Mouse (Mus musculus) embryonic facial prominence, embryonic 15.5 days (tissue): Measurements from ENCODE around the gene Wdr78. TPM values are rescaled to one million over a fixed set of nuclear protein-coding genes. Genes with fewer than 3 reads are reported as not detected.
A peak's percentile ranks its signal among the peaks of the same experiment; 100 is the strongest.

Experiments used
- ATAC-seq: fragments of 200-750 bp; cut with Nextera tagmentation; 2 replicates; pipeline ENCODE4 v1.8.0; 2017; ENCODE audit warnings: low read depth, moderate TSS enrichment; ENCODE audit not compliant: insufficient number of reproducible peaks, low FRiP score, low TSS enrichment
- H3K27ac ChIP-seq: fragments of 300-500 bp; sonication (generic); replicated peaks from 2 replicates; pipeline ENCODE4 v1.5.1; 2015; ENCODE audit warnings: mild to moderate bottlenecking, inconsistent platforms
- H3K27me3 ChIP-seq: fragments of 300-500 bp; sonication (generic); 2 replicates; pipeline ENCODE4 v1.6.1; 2015; ENCODE audit warnings: inconsistent platforms
- H3K36me3 ChIP-seq: fragments of 300-500 bp; sonication (generic); 2 replicates; pipeline ENCODE4 v1.6.1; 2015; ENCODE audit warnings: mild to moderate bottlenecking, inconsistent platforms
- H3K4me1 ChIP-seq: fragments of 300-500 bp; sonication (generic); 2 replicates; pipeline ENCODE4 v1.6.1; 2015; ENCODE audit warnings: inconsistent platforms
- H3K4me2 ChIP-seq: fragments of 300-500 bp; sonication (generic); replicated peaks from 2 replicates; pipeline ENCODE4 v1.6.1; 2015; ENCODE audit warnings: mild to moderate bottlenecking, inconsistent platforms
- H3K4me3 ChIP-seq: fragments of 300-500 bp; sonication (generic); replicated peaks from 2 replicates; pipeline ENCODE4 v1.5.1; 2015; ENCODE audit warnings: mild to moderate bottlenecking, inconsistent platforms
- H3K9ac ChIP-seq: fragments of 300-500 bp; sonication (generic); 2 replicates; pipeline ENCODE4 v1.6.1; 2015; ENCODE audit warnings: inconsistent platforms
- H3K9me3 ChIP-seq: fragments of 300-500 bp; sonication (generic); replicated peaks from 2 replicates; pipeline ENCODE4 v1.6.1; 2016; ENCODE audit warnings: inconsistent platforms
- WGBS: fragments of 180-500 bp; shearing (Covaris S2); methylation state at CpG from one replicate; pipeline ENCODE4 v1.1.7; 2015; 5-methylcytosine and 5-hydroxymethylcytosine counted together
- polyA plus RNA-seq: library from polyadenylated mRNA; unstranded; fragments of >200 nt; fragmentation: Nextera tagmentation; extraction: Ambion mirVana; gene quantifications from 2 replicates; pipeline ENCODE4 v1.2.1, GENCODE M21; 2015

Gene Wdr78
- polyA plus RNA-seq, 1 experiment from 2014 or later: 8.6 TPM

DNA sequence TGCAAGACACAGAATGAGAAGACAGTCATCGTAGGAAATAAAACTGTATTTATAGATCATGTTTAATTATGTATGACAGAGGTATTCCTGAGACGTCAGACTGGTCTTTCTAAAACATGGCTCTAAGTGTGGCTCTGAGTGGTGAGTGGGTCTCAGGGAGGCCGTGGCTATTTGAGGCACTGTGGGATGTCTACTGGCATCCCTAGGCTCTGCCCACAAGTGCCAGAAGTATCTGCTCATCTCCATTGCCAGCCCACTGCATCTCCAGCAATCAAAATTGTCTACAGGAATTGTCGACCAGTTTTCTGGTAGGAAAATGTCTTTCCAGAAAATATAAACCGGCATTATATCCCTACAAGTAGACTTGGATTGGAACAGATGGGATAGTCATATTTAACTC, 57.4 kb downstream of the Wdr78 start:
- Histone ChIP-seq H3K27ac (no peak overlapping the region), H3K9me3 (no peaks in the 10 kb centered on the region), H3K36me3 (no peaks in the 10 kb centered on the region), H3K4me3 (no peak overlapping the region), H3K4me1 (no peaks in the 10 kb centered on the region), H3K4me2 (no peak overlapping the region), H3K9ac (no peak overlapping the region), H3K27me3 (no peaks in the 10 kb centered on the region)
- no peak for ATAC-seq
- 81% methylated on average over 5 of the region's 5 CpGs for WGBS

DNA sequence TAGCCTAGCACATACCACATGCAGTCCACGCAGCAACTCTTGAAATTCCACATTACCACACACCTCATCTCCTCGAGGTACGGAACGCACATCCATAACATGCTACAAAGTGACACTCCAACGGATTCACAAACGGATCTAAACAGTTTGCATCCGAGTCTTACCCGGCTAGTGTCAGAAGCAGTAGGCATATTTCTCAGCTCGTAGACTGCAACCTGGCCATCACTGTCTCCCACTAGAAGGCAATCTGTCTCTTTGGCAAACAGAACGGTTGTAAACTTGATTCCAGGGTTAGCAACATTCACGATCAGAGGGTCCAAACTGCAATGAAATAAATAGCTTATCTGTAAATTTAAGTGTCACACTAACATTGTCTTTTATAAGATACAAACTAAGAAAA, 66.3 kb downstream of the Wdr78 start:
- H3K4me1 ChIP-seq: no peaks in the 10 kb centered on the region
- no peaks in the 10 kb centered on the region for H3K27me3 ChIP-seq
- 90% methylated on average over 11 of the region's 11 CpGs for WGBS
- H3K4me3 ChIP-seq: no peak overlapping the region
- no peaks in the 10 kb centered on the region for H3K9me3 ChIP-seq
- no peak for ATAC-seq
- no peak overlapping the region for H3K4me2 ChIP-seq
- no peak overlapping the region for H3K9ac ChIP-seq
- H3K36me3 ChIP-seq: no peaks in the 10 kb centered on the region
- H3K27ac ChIP-seq: no peak overlapping the region

DNA sequence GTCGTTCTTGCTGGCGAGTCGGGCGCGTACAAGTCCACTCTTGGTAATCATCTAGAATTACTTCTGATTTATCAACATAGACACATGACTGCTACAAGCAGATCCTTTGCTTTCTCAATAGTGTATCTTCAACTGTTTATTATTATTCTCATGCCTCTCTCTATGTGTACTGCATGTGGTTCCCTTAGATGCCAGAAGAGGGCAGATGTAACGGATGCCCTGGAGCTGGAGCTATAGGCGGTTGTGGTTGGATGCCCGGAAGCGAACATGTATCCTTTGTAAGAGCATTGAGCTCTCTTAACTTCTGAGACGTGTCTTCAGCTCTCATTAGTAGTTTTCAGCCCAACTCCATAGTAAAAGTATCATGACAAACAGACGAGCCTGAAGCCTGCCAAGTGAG, 71.4 kb downstream of the Wdr78 start:
- Histone ChIP-seq H3K9me3 (no peaks in the 10 kb centered on the region), H3K36me3 (no peaks in the 10 kb centered on the region), H3K9ac (no peak overlapping the region), H3K27me3 (no peaks in the 10 kb centered on the region), H3K4me1 (no peaks in the 10 kb centered on the region), H3K27ac (no peak overlapping the region), H3K4me2 (no peak overlapping the region), H3K4me3 (no peak overlapping the region)
- WGBS: 92% methylated on average over 11 of the region's 11 CpGs
- ATAC-seq: no peak

DNA sequence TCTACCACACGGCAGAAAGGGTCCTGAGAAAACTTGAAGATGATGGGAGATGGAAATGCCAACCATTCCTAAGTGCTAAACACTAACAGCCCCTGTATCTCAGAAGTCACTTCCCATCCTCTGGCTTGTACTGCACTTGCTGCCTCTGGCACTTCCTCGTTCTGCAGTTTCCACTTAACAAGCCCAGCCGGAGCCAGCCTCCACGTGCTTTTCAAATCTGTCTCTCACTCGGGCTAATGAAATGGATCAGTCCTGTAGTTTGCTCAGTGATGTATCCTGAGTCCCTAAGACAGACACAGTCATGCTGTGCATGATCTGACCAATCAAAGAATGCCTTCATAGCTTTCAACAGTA, 74.5 kb downstream of the Wdr78 start:
- no peak overlapping the region for H3K9ac ChIP-seq
- no peaks in the 10 kb centered on the region for H3K27me3 ChIP-seq
- WGBS: 26% methylated on average over 5 of the region's 5 CpGs
- ATAC-seq: no peak
- H3K4me3 ChIP-seq: no peak overlapping the region
- H3K4me2 ChIP-seq: no peak overlapping the region
- H3K36me3 ChIP-seq: no peaks in the 10 kb centered on the region
- H3K4me1 ChIP-seq: no peaks in the 10 kb centered on the region
- H3K27ac ChIP-seq: no peak overlapping the region
- H3K9me3 ChIP-seq: no peaks in the 10 kb centered on the region

DNA sequence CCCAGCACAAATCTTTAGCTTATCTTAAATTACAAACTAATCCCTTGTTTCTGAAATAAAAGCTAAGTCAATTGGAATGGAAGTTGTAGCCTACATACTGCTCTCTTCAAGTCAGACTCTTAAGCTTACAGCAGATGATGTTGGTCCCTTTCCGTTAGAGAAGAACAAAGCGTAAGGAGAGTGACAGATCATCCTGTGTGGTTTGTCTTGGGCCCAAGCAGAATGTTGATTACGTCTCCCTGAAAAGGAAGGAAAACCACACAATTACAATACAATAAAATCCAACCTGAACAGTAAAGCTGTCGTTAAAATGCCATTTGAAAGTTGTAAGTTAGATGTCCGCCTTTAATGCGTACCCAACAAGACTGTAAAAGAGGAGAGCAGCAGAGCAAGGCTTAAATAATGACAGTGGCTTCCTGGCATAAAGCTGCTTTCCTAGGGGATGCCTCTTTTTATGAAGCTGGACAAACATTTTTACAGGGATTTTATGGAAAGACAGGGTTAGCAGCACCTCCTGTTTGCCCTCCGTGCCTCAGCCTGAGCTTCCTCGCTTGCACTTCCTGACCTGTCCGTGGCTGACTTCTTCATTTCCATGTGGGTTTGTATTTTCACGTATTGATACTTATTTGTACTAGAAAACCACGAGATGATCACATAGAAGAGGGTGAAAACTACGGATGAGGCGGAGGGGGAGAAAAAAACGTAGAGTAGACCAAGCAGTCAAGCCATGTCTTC, 75.1 kb downstream of the Wdr78 start:
- no peaks in the 10 kb centered on the region for H3K36me3 ChIP-seq
- no peak overlapping the region for H3K9ac ChIP-seq
- H3K27me3 ChIP-seq: no peaks in the 10 kb centered on the region
- WGBS: 73% methylated on average over 14 of the region's 14 CpGs
- H3K4me3 ChIP-seq: no peak overlapping the region
- no peaks in the 10 kb centered on the region for H3K4me1 ChIP-seq
- no peak for ATAC-seq
- H3K4me2 ChIP-seq: no peak overlapping the region
- H3K27ac ChIP-seq: no peak overlapping the region
- no peaks in the 10 kb centered on the region for H3K9me3 ChIP-seq

DNA sequence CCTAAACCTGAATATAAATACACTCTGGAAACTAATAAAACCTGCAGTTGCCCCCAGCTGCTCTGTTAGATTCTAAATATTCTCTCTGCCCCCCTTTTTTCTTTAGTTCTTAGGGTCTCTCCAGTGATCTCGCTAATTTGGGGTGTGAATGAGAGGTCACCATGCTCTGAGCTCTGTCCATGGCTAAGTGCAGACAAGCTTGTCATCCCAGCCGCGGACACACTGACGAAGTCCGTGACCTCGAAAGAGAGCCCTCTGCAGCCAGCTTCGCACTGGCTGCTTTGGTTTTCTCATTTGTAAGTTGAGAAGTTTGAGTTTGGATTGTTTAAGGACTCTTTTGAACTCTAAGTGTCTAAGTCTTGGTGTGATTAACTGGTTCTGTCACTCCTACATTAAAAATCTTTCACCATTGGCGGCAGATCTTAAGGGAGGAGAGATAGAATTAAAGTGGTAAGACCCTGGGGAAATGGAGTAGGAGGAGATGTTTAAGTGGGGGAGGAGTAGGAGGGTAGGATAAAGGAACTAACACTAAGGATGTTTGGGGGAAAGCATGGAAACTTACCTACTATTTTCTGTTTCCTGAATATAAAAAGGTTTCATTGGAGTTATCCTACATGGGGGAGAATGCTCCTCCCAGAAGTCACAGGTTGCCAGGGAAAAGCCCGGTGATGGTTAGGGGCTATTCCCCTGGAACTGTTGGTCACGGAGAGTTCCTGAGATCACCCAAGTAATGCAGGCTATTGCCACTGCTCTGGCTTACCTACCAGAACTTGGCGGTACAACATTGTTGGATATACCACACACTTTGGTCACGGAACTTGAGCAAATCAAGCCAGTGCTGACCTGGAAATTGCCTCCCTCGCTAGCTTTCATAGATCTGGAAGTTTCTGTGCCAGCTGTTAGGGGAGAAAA, 85.9 kb downstream of the Wdr78 start:
- WGBS: 61% methylated on average over 13 of the region's 13 CpGs
- Histone ChIP-seq H3K27ac (no peak overlapping the region), H3K36me3 (no peaks in the 10 kb centered on the region), H3K4me3 (no peak overlapping the region), H3K4me1 (no peaks in the 10 kb centered on the region), H3K9ac (no peak overlapping the region), H3K27me3 (no peaks in the 10 kb centered on the region), H3K4me2 (no peak overlapping the region), H3K9me3 (no peaks in the 10 kb centered on the region)
- no peak for ATAC-seq

DNA sequence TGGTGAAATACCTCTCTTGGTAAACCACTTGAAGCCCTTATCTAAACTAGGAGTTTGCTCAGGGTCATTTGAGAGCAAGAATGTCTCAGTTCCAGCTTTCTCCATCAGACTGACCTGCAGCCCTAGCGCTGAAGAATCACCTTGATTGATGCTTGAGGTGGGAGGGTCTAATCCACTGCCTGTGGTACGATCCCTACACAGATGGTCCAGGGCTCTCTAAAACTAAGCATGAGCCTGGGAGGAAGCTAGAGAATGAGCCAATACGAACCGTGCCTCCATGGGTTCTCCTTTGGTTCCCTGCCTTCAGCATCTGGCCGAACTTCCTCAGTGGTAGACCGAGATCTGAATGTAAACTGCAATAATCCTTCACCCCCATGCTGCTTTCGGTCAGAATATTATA, 86.6 kb downstream of the Wdr78 start:
- Histone ChIP-seq H3K9me3 (no peaks in the 10 kb centered on the region), H3K4me3 (no peak overlapping the region), H3K27me3 (no peaks in the 10 kb centered on the region), H3K4me1 (no peaks in the 10 kb centered on the region), H3K9ac (no peak overlapping the region), H3K36me3 (no peaks in the 10 kb centered on the region), H3K4me2 (no peak overlapping the region), H3K27ac (no peak overlapping the region)
- WGBS: 80% methylated on average over 7 of the region's 7 CpGs
- ATAC-seq: no peak

DNA sequence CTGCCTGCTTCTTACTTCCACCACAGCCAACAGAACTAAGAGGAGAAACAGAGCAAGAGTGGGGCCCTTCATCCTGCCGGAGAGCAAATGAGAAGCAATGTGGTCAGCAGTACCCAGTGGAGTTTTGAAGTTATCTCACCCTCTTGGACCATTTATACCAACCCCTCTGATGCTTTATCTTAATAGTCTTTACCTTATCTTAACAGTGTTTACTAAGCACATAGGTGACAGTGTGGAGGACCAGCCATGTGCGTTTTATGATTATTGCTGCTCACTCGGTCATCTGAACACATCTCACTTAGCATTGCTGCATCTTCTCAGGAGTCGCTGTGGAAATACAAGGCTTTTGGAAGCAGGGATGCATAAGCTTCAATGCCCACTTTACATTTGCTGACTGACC, 87.7 kb downstream of the Wdr78 start, which contains the start of gene Insl5:
Insl5 (minus strand) TSS at position 222 of the 400 bp plus-strand sequence.
- Histone ChIP-seq H3K36me3 (no peaks in the 10 kb centered on the region), H3K4me2 (no peak within 1 kb of the TSS), H3K27me3 (no peaks in the 10 kb centered on the region), H3K9ac (no peak within 1 kb of the TSS), H3K27ac (no peak within 1 kb of the TSS), H3K4me1 (no peaks in the 10 kb centered on the region), H3K9me3 (no peaks in the 10 kb centered on the region), H3K4me3 (no peak within 1 kb of the TSS)
- WGBS: 88% methylated on average over 4 of the region's 4 CpGs
- ATAC-seq: no peak

DNA sequence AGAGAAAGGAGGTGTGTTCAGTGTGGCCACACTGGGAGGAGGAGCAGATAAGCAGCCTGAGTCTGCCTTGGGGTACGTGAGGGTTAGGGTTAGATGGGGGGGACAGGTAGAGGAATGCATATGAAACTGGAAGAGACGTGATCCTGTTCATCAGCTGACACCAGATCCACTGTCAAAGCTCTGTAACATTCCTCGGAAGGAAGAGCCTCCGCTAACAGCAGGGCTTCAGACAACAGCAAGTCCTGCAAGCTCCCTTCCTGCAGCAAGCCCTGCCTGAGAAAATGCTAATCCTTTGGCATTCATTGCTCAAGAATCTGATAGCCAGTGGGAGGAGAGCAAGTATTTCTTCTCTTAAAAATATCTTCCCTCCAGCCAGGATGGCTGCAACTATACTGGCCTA, 100.9 kb downstream of the Wdr78 start:
- ATAC-seq: peak; percentile 24; the same call in 1 of the 2 replicates
- Histone ChIP-seq H3K27me3 (no peaks in the 10 kb centered on the region), H3K9ac (no peak overlapping the region), H3K4me3 (no peak overlapping the region), H3K9me3 (no peaks in the 10 kb centered on the region), H3K27ac (no peak overlapping the region), H3K36me3 (no peaks in the 10 kb centered on the region), H3K4me1 (peaks cover 6% of the 10 kb centered on the region; the same call in 1 of the 2 replicates), H3K4me2 (0 out of 2 replicates have a peak overlapping the region, but pooled peaks have one; percentile 4)
- WGBS: 6% methylated on average over 4 of the region's 4 CpGs

DNA sequence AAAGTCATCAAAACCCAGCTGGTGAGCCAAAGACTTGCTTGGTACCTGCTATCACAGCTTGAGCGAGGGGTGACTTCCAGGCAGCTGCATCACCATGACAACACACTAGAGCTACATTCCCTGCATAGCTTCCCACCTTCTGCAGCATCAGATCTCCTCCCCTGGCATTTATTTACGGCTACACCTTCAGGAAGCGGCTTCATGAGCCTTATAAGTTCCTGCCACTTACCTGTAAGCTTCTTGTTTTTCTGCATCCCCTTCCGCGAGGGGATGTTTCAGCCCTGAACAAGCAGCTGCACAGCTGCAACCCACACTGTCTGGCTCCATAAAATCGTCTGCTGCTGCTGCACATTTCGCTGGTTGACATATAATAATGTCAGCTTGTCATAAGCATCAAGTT, 102.5 kb downstream of the Wdr78 start:
- ATAC-seq: no peak
- Histone ChIP-seq H3K27ac (no peak overlapping the region), H3K36me3 (no peaks in the 10 kb centered on the region), H3K9ac (no peak overlapping the region), H3K4me3 (no peak overlapping the region), H3K4me2 (no peak overlapping the region), H3K4me1 (peaks cover 9% of the 10 kb centered on the region), H3K9me3 (no peaks in the 10 kb centered on the region), H3K27me3 (no peaks in the 10 kb centered on the region)
- 28% methylated on average over 7 of the region's 7 CpGs for WGBS

DNA sequence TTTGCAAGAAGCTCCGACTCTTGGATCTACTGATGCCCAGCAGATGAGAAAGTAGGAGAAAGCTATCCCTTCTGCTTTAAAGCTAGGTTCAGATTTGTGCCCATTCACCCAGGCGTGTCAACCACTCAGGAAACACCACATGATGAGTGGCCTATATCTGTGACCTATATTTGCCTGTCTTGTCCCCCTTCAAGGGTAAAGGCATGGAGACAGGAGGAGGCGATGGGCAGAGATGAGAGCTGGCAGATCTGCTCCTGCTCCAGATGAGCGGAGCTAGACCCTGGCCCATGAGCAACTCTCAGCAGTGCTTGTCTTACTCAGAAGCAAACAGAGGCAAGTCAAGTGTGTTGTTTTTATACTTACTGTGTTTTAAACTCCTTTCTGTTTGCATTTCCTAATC, 103.6 kb downstream of the Wdr78 start:
- no peak for ATAC-seq
- no peaks in the 10 kb centered on the region for H3K27me3 ChIP-seq
- WGBS: 89% methylated on average over 4 of the region's 4 CpGs
- H3K36me3 ChIP-seq: no peaks in the 10 kb centered on the region
- H3K9ac ChIP-seq: no peak overlapping the region
- no peak overlapping the region for H3K4me3 ChIP-seq
- H3K9me3 ChIP-seq: no peaks in the 10 kb centered on the region
- H3K4me2 ChIP-seq: no peak overlapping the region
- peaks cover 20% of the 10 kb centered on the region for H3K4me1 ChIP-seq
- no peak overlapping the region for H3K27ac ChIP-seq
